Mouse (Mus musculus) spleen, adult 12 weeks (tissue): ENCODE results near the gene B3galnt1.
"Not testable (repeated sequence)": the region's sequence is repeated elsewhere in the genome, so short reads cannot be mapped to it uniquely, and the experiment has no call there.

ENCODE experiments used
- DNase-seq: peaks from one replicate; pipeline ENCODE4 v3.0.0; 2022; ENCODE audit warnings: low spot score

The B3galnt1 gene

DNA sequence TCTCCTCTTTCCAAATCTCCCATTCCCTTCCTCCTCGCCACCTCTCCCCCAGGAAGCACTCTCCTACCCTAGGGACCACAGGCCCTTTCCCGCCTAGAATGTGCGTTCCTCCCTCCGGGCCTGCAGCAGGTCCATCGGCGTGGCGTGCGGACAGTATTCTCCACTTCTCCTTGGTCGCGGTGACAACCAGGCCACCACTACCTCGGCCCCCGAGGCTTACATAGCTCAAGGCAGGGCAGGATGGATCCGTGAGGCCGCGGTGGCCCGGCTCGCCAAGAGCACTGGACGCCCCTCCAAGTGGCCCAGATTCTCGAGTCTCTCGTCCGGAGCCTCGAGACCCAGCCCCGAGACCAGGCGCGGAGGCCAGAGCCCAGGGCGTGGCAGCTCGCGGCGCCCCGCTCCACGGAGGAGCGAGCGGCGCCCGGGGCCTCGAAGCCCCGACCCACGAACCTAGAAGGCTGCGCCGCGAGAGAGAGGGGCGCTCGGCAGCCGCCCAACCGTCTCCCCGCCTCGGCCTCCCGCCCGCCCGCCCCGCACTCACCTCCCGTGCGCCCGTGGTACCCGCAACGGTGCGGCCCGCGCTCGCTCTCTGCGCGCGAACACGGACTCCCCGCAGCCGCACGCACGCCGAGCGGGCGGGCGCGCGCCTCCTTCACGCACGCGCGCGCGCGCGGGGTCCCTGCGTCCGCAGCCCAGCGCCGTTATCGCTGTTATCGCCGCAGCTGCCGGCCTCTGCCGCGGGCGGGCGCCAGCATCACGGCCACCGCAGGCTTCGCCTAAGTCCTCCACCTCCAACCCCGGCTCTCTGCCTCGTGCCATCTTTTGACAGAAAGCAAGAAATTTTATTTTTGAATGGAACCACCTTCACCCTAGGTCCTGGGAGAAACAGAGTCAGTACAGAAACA, at the start of gene B3galnt1:
B3galnt1 (minus strand) TSS at position 700 of the 905 bp plus-strand sequence.
- no peak for DNase-seq

DNA sequence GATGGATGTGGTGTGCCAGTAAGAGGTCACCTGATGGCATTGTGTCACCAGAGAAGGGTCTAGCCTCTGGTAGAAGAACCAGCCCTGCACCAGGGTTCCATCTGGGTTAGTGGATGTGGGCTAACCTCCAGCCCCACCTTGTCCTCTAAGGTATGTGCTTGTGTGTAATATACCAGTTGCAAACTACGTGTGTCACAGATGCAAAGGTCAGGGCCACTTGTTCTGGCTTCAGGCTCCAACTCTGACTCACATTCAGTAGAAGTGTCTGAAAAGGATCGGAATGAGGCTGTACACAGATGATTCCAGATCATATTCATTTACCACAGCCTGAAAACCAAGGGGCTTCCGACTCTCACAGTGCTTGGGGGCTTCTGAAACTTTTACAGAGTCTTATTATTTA, 35.8 kb upstream of the B3galnt1 start:
- DNase-seq, result no peak

DNA sequence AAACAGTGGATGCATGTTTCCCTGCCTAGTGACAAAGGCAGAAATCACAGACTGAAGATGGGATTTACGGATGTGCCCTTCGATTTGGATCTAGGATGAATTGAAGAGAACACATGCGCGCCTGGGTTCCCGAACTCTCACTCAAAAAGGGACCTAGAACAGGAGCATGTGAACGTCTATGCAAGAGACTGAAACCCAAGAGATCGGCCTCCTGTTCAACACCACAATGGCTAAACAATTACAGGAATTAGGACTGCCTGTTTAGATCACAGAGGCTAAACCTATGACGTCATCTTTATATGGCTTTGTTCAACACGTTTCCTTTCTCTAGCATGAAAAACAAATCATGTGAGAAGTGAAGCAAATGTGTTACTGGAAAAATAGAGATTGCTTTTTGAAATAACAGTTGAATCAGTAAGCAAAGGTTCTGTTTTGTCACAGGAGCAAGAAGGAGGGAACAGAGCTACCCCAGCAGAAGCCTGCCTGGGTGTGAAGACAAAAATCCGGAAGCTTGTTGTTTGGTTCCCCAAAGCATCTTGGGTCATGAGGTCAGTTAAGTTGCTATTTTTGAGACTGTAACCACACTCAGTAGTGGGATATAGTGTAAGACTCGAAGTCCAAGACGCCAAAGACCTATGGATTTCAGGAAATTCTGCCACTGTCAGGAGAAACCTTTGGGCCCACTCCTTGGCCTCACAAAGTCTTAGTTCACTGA, 35.1 kb upstream of the B3galnt1 start:
- DNase-seq, result no peak

DNA sequence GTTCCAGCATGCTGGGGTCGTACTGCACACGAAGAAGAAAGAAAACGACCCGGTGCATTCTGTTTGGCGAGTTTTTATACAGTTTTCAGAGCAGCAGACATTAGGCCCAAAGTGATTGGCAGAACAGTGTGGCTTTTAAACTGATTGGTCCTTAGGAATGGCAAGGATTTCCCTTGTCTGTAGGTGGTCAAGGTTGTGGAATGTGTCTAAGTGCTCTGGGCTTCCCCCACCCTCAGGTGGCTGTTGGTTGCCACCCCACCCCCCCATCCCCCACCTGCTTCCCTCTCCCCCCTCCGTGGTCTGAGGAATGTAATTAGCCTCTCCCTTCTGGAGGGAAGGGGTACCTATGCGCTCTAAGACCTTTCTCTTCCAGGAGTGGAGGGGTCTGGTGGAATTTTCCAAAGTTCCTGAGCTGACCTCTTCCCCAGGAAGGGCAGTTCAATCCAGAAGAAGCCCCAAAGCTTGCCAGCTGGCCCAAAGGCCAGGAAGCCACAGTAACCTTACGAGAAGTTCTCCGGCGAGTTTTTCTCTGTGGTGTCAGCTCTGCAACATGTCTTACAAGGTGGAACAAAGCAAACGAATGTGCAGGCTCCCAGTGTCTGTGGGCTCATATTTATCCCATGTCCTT, 28.3 kb upstream of the B3galnt1 start:
- DNase-seq, result no peak

DNA sequence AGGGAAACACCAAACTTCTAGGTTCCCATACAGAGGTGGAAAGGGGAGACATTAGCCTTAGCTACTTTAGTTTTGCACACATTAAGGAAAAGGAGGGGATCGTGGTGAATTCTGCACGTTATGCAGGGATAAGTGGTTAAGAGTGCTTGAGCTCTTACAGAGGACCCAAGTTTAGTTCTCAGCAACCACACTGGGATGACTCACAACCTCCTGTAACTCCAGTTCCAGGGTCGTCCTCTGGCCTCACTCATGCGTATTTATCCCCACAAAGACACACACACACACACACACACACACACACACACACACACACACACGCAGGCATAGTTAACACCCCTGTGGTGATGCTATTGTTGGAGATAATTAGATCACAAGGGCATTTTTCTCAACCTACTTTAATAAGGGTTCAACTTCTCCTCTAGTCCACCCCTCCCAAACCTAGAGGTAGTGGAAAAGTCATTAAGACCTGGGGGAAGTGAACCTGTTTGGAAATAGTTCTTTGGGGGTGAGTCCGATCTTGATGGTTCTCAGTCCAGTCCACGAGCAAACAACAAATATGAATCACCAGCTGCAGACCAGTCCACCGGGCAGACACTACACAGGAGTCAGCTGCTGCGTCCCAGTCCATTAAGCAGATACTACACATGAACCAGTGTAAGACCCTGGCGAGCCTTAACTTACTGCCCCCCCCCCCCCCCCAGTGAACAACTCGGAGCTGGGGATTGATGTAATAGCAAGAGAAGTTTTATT, 27.6 kb upstream of the B3galnt1 start:
- no peak for DNase-seq

DNA sequence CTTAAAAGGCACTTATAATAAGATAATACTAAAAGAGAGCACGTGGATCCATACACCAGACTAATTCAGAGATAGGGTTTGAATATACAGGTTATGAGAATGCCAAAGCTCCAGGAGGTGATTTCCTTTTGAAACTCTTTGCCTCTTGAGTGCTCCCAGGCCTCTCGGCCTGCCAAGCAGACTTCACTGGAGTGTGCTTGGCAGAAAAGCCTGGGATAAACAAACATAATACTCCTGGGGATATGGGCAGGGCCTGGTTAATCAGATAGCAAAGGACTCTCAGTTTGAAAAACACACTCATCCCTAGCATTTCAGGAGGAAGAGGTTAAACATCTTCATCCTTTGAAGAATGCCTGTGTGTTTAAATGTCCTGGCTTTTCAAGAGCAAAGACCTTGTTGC, 25.4 kb upstream of the B3galnt1 start:
- DNase-seq, result no peak

DNA sequence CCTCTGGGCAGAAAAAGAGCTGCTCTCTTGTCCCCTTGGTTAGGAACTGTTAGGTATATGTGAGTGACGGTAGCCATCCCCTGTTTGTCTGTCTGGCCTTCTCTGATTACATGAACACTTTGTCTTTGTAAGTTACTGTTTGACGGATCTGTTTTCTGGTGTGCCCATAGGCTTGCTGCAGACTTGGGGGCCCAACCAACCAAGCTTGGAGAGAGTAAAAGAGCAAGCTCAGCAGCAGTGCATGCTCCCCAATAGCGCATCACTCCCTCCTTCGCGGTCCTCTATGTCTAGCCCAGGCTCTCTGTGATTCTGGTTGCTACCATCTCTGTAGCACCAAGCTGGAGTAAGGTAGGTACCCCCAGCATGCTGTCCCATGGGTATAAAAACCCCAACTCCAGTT, 9.1 kb upstream of the B3galnt1 start:
- DNase-seq, result no peak

DNA sequence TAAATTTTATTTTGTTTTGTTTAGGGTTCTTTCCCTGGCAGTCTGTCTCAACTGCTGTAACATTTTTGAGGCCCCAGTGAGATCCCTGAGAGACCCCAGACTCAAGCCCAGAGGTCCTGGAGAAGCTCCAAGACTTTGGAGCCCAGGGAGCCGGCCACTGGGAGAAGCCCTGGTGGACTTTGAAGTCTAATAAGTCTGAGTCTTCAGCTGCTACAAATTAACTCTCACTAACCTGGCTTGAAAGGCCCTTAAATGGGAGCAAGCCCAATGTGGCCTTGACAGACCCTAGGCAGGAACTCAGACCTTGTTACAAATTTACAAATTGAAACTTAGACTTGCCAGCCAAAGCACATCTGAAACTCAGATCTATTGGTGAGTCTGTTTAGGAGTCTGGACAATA, 8.7 kb upstream of the B3galnt1 start:
- DNase-seq, result no peak

DNA sequence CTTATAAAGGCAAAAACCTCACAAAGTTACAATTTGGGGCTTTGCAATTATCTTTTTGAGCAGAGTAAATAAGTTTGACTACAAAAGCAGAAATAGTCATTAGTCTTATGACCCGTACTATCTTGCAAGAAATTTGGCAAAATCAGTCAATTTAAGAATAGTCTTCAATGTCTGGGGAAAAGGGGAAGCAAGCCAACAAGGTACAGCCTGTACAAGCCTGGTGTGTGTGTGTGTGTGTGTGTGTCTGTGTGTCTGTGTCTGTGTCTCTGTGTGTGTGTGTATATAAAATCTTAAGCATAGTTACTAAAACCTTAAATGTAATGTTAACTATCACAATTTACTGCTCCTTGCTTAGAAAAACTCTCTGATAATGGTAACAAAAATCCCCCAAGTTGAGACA, 8.2 kb upstream of the B3galnt1 start:
- no peak for DNase-seq

DNA sequence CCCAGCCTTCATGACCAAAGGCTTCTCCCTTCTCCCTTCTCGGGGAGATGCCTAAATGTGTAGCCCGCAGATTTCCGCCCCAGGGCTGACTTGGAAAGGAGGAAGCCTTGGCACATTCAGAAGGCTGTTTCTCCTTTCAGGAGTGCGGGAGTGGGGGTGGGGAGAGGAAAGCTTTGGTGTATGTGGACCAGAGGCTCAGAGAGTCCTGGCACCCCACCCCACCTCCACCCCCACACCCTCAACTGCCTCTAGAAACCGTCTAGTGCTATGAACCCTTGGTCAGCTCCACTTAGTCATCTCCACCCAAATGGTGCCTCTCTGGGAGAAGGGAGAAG, 373 bp upstream of the B3galnt1 start:
- DNase-seq, result no peak

DNA sequence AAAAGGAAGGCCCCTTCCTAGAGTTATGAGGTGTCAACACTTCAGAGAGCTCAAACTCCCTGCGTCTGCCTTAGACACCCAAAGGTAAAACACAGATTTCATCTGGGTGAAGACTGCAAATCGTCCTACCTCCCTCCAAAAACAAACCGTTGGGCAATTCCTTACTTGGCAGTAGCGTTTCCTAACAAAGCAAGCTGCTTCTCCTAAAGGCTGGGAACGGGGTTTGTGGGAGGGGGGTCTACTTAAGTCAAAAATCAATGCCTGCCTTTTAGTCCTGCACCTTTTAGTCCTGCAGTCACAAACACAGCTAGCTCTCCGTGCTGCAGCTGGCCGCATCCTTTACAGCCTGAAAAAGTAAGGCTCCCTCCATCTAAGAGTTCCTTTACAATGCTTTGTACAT, 944 bp downstream of the B3galnt1 start:
- DNase-seq, result no peak

DNA sequence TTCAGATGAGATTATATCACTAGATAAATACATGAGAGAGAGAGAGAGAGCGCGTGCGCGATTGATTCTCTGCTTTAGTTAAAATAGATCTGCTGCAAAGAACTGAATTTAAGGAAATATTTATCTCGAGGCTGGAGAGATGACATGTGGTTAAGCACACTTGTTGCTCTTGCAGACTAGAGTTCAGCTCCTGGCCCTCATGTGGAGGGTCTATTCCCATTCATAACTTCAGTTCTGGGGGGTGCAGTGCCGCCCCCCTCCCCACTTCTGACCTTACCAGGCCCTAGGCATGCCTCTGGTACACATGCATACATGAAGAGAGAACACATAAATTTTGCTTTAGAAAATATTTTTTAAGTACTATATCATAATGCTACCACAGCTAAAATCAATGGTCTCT, 1.5 kb downstream of the B3galnt1 start:
- DNase-seq, result no peak

DNA sequence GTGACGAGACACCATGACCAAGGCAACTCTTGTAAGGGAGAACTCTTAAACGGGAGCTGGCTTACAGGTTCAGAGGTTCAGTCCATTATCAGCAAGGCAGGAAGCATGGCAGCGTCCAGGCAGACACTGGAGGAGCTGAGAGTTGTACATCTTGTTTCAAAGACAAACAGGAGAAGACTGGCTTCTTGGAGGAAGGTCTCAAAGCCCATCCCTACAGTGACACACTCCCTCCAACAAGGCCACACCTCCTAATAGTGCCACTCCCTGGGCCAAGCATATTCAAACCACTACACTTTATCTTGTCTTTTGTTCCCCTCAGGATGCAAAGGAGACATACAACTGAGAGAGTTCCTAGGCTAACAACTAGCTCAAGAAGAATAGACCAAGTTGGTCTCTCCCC, 2.6 kb downstream of the B3galnt1 start:
- no peak for DNase-seq

DNA sequence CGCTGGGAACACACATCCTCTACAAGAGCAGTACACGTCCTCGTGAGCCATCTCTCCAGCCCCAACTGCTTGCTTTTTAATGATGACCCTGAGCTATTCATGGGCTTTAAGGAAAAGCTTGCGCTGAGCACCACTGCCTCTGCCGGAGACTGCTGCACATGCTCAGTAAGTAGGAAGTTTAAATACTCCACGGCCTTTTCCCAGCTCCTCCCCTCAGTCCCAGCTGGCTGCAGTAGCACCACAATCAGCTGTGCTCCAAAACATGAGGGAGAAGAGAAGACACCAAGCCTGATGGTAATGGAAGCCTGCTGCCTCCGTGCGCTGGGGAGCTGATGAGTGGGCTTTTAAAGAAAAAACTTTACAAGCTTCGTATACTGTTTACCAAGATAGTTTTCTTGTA, 4.7 kb downstream of the B3galnt1 start:
- DNase-seq, result no peak

DNA sequence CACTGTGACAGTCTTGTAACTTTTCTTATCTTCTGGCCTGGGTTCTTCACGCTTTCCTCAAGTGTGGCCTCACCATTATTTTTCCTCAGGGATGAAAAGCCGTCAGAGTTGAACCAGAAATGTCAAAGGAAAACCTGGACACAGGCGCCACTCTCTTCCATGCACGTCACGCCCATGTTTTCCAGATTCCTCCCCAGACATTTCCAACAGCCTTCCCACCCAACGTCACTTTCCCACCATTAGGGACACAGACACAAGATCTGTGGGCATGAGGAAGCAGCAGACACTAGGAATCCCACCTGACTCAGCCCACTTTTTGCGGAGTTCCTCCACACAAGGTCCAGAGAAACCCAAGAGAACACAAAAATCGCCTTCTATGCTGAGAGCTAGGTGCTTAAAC, 5.3 kb downstream of the B3galnt1 start:
- no peak for DNase-seq

DNA sequence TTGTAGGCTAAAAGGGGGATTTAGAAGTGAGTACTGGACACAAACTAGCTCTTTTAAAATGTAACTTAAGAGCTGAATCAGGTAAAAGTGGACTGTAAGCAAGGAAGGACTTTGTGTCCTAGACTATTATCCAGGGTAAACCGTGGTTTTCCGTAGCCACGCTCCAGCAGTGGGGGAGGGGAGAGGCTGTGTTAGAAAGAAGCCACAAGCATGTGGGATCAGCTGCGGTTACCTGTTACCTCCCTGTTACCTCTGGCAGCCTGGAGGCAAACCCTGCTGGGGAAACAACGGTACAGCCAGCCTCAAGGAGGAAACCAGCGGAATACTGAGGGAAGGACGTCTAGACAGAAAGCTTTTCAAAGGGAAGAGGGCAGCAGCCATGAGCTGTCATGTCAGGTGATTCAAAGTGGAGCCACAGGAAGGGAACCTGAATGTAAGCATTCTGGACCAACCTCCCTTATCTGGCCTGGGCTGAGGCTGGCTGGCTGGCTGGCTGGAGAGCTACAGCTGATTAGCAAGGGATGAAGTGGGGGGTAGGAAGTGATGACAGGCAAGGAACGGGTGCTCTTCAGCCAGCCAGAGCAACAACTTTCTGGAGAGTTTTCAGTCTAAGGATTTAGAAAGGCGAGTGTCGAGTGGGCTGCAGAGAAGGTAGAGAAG, 10.5 kb downstream of the B3galnt1 start:
- DNase-seq, result no peak

DNA sequence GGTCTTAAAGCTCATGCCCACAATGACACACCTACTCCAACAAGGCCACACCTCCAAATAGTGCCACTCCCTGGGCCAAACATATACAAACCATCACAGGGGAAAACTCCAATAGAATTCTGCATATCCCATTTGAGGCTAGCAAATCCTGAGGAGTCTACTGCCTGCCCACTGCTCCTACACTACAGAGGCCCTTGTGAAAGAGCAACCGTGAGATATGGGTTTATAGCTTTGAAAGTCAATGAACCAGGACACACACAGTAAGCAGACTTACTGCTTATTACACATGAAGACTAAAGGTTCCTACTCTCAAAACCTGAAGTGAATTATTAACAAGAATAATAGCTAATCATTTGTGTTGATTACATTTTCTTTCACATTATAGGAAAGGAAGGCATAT, 15.0 kb downstream of the B3galnt1 start:
- DNase-seq, result no peak

DNA sequence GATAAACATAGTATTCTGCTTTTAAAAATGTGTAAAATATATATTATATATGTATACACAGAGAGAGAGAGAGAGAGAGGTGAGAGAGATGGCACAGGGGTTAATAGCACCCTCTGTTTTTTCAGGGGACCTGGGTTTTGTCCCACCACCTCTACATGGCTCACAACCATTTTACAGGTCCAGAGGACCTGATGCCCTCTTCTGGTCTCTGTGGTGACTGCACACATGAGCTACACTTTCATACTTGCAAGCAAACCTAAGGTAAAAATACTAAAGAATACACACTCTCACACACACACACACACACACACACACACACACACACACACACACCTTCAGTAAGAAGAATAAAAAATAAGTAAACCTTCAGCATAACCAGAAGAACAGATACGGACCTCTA, 20.0 kb downstream of the B3galnt1 start:
- DNase-seq, result no peak

DNA sequence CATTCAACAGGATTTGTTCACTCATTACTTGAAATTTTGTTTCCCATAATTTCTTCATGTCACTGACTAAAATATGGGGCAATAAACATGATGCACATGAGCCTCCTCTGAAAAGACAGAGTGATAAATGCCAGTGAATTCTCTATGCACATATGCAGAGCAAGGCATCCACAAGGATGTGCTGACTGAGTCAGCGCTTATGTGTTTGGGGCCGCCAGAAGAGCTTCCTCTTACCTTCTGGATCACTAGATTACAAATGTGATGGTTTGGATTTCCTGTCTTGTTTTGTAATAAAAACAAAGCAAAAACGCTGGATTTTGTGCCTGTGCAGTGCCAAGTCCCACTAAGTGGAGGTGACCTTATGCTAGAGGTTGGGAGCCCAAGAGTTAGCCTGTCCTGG, 22.0 kb downstream of the B3galnt1 start:
- DNase-seq, result no peak

DNA sequence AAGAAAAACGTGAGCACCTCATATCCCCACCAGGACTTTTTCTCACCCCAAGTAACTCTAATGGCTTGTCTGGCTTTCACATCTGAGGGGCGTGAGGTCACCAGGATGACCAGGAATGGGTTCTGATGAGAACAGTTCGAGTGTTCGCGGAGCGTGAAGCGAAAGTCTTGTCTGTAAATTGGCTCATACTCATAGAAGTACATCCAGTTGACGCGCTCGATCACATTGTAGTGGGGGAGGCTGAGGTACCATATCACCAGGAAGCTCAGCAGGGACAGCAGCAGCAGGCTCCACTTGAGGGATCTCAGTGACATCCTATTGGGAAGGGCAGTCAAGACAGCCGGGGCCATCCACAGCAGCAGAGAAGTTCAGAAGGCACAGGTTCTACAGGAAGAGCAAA, 23.2 kb downstream of the B3galnt1 start:
- DNase-seq, result no peak

DNA sequence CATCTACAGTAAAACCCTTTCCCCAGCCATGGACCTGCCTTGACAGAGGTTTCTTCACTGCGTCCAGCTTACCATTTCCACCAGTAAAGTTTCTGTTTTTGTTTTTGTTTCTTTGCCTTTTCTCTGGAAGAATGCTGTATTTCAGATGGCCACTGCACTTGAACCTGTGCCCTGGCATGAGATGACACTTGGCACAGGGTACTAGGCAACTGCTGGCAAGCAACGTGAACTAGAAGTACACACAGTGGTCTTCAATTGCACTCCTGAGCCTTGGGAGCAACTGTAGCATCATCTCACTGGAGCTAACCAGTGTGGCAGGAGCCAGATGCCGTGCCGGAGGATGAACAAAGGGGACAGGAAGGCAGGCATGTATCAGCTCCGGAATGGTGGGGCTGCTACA, 26.2 kb downstream of the B3galnt1 start:
- no peak for DNase-seq

DNA sequence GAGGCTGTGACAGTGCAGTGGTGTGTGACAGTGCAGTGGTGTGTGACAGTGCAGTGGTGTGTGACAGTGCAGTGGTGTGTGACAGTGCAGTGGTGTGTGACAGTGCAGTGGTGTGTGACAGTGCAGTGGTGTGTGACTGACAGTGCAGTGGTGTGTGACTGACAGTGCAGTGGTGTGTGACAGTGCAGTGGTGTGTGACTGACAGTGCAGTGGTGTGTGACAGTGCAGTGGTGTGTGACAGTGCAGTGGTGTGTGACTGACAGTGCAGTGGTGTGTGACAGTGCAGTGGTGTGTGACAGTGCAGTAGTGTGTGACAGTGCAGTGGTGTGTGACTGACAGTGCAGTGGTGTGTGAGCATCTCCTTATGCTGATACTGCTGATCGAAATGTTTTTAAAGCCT, 33.2 kb downstream of the B3galnt1 start:
- not testable (repeated sequence) for DNase-seq
